Mouse (Mus musculus): ENCODE data around the gene Scnn1g. TPM values are rescaled to one million over a fixed set of nuclear protein-coding genes. Genes with fewer than 3 reads are reported as not detected.

Gene Scnn1g
- total and polyA plus RNA-seq, 3 experiments: not detected

DNA sequence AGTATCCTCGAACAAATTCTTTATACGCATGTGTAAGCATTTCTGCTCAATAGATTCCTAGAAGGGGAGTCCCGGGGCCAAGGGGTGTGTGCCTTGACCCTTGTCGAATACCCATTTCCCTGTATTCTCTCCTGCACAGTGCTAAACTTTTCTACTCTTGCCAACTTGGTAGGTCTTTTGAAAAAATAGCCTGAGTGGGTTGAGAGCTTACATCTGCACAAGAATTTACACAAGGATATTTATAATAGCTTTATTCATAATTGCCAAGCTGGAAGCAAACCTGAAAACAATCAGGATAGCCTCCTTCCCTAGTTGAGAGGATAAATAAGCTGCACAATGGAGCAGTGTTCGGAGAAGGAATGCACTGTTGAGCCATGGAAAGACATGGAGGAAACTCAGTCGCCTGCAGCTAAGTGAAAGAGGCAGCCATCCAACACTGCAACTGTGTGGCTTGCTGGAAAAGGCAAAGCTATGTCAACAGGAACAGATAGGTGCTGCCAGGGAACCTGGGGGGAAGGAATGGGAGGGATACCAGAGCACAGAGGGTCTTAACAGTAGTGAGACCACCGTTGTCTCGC is 51.5 kb downstream of the Scnn1g start:
- H3K27ac ChIP-seq (ENCODE audit: control insufficient read depth, low read depth, low read length): no peak overlapping the region
- H3K9ac ChIP-seq (ENCODE audit: control insufficient read depth, low read depth, low read length, poor library complexity, severe bottlenecking): no peak overlapping the region
- TF ChIP-seq TAL1 (IDR thresholded peaks at IDR 0.05; ENCODE audit: low read length): no peak
- TF ChIP-seq ETS1 (IDR thresholded peaks at IDR 0.05; ENCODE audit: low read depth, low read length): no peak
- TF ChIP-seq MAZ (IDR thresholded peaks at IDR 0.05; ENCODE audit: low read depth, low read length): no peak
- TF ChIP-seq CHD2 (IDR thresholded peaks at IDR 0.05; ENCODE audit: low read length): no peak
- TF ChIP-seq RAD21 (IDR thresholded peaks at IDR 0.05; ENCODE audit: low read depth, low read length): no peak
- no peak for TF ChIP-seq ZNF384 (IDR thresholded peaks at IDR 0.05; ENCODE audit: low read depth, low read length)
- no peak for TF ChIP-seq SMC3 (IDR thresholded peaks at IDR 0.05; ENCODE audit: low read depth, low read length)
- no peak for TF ChIP-seq NELFE (IDR thresholded peaks at IDR 0.05; ENCODE audit: low read depth, low read length)
- no peak for TF ChIP-seq KAT2A (conservative IDR thresholded peaks at IDR 0.05; ENCODE audit: low read depth, low read length)
- TF ChIP-seq MYB (IDR thresholded peaks at IDR 0.05; ENCODE audit: low read depth, low read length): no peak
- no peak for TF ChIP-seq EP300 (IDR thresholded peaks at IDR 0.05; ENCODE audit: low read depth in 1 of 2, low read length in 2 of 2)
- no peak for TF ChIP-seq POLR2AphosphoS2 (IDR thresholded peaks at IDR 0.05; ENCODE audit: low read length)
- H3K36me3 ChIP-seq (ENCODE audit: control insufficient read depth in 1 of 2, insufficient read depth in 2 of 2, low read length in 2 of 2): no peaks in the 10 kb centered on the region
- H3K9me3 ChIP-seq (replicated peaks; ENCODE audit: insufficient read depth, low read length): no peaks in the 10 kb centered on the region
- DNase-seq (ENCODE audit: low read depth, low spot score): no peak
- no peaks in the 10 kb centered on the region for H3K79me2 ChIP-seq (ENCODE audit: control insufficient read depth, insufficient read depth, low read length, poor library complexity)
- no peaks in the 10 kb centered on the region for H3K4me1 ChIP-seq (ENCODE audit: control insufficient read depth in 1 of 2, insufficient read depth in 2 of 2, low read length in 2 of 2)
- no peak overlapping the region for H3K4me3 ChIP-seq (ENCODE audit: control insufficient read depth in 1 of 2, insufficient read depth in 1 of 2, low read depth in 2 of 2, low read length in 2 of 2)
- no peaks in the 10 kb centered on the region for H3K27me3 ChIP-seq (ENCODE audit: control insufficient read depth in 1 of 2, insufficient read depth in 2 of 2, low read length in 2 of 2)

DNA sequence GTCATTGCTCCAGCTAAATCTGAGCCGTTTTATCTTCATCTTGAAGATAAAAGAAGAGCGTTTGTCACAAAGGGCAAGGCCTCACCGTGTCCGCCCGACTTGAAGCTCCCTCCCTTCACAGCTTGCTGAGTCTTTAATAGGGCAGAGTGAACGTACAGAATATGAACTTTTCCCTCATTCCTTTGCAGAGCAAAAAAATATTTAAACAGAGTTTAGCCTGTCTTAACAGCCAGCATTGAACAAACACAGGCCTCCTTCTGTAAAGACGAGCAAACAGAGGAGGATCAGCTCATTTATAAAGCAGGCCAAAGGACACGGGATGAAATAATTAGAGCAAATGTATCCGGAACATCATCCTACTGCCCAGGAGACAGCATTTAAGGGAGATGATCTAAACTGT is 63.5 kb downstream of the Scnn1g start:
- Histone ChIP-seq H3K9me3 (replicated peaks; ENCODE audit: insufficient read depth, low read length) (no peaks in the 10 kb centered on the region), H3K36me3 (ENCODE audit: control insufficient read depth in 1 of 2, insufficient read depth in 2 of 2, low read length in 2 of 2) (no peaks in the 10 kb centered on the region), H3K27me3 (ENCODE audit: control insufficient read depth in 1 of 2, insufficient read depth in 2 of 2, low read length in 2 of 2) (no peaks in the 10 kb centered on the region), H3K4me3 (ENCODE audit: control insufficient read depth in 1 of 2, insufficient read depth in 1 of 2, low read depth in 2 of 2, low read length in 2 of 2) (no peak overlapping the region), H3K27ac (ENCODE audit: control insufficient read depth, low read depth, low read length) (no peak overlapping the region), H3K79me2 (ENCODE audit: control insufficient read depth, insufficient read depth, low read length, poor library complexity) (no peaks in the 10 kb centered on the region), H3K9ac (ENCODE audit: control insufficient read depth, low read depth, low read length, poor library complexity, severe bottlenecking) (no peak overlapping the region), H3K4me1 (ENCODE audit: control insufficient read depth in 1 of 2, insufficient read depth in 2 of 2, low read length in 2 of 2) (no peaks in the 10 kb centered on the region)
- TF ChIP-seq ZMIZ1 (IDR thresholded peaks at IDR 0.05; ENCODE audit: low read depth, low read length): no peak
- no peak for TF ChIP-seq MXI1 (IDR thresholded peaks at IDR 0.05; ENCODE audit: low read depth, low read length)
- TF ChIP-seq HCFC1 (IDR thresholded peaks at IDR 0.05; ENCODE audit: low read depth, low read length): no peak
- no peak for TF ChIP-seq JUND (IDR thresholded peaks at IDR 0.05; ENCODE audit: low read depth, low read length)
- no peak for TF ChIP-seq POLR2AphosphoS5 (IDR thresholded peaks at IDR 0.05; ENCODE audit: borderline replicate concordance, low read depth, low read length)
- TF ChIP-seq RAD21 (IDR thresholded peaks at IDR 0.05; ENCODE audit: low read depth, low read length): no peak
- TF ChIP-seq MAFK (IDR thresholded peaks at IDR 0.05; ENCODE audit: borderline replicate concordance, low read depth, low read length): no peak
- no peak for TF ChIP-seq ETS1 (IDR thresholded peaks at IDR 0.05; ENCODE audit: low read depth, low read length)
- TF ChIP-seq USF2 (IDR thresholded peaks at IDR 0.05; ENCODE audit: borderline replicate concordance in 1 of 2, insufficient read depth in 1 of 2, low read depth in 1 of 2, low read length in 2 of 2): no peak
- TF ChIP-seq UBTF (IDR thresholded peaks at IDR 0.05; ENCODE audit: borderline replicate concordance, insufficient read depth, low read depth, low read length): no peak
- TF ChIP-seq CTCF (IDR thresholded peaks at IDR 0.05 in 2 of 3, conservative IDR thresholded peaks at IDR 0.05 in 1 of 3; ENCODE audit: control insufficient read depth in 1 of 3, insufficient read depth in 1 of 3, low read depth in 2 of 3, low read length in 3 of 3, poor library complexity in 1 of 3, severe bottlenecking in 1 of 3): no peak
- no peak for TF ChIP-seq TAL1 (IDR thresholded peaks at IDR 0.05; ENCODE audit: low read length)
- no peak for TF ChIP-seq NELFE (IDR thresholded peaks at IDR 0.05; ENCODE audit: low read depth, low read length)
- TF ChIP-seq SIN3A (IDR thresholded peaks at IDR 0.05; ENCODE audit: low read length): no peak
- no peak for TF ChIP-seq MEF2A (IDR thresholded peaks at IDR 0.05; ENCODE audit: extremely low read depth, insufficient replicate concordance, low read depth, low read length, poor library complexity, severe bottlenecking)
- DNase-seq (ENCODE audit: low read depth, low spot score): no peak
